Mouse (Mus musculus) cerebellum, adult 8-10 months (tissue): Measurements from ENCODE around the gene Gstcd.

Source experiments
- DNase-seq: peaks from one replicate; pipeline ENCODE4 v3.0.0; 2022

The Gstcd gene

GRCm38 (mm10) chr3:133091664-133092273, at the start of gene Gstcd, which contains the start of gene Ints12:
TSS of gene Gstcd (minus strand) at chr3:133092033.
TSS of gene Ints12 (plus strand) at chr3:133091840.
- peak; percentile 93 for DNase-seq

- DNase-seq: no peak
Observed at GRCm38 (mm10) chr3:133132611-133133010, 40.8 kb upstream of the Gstcd start.

GRCm38 (mm10) chr3:133131372-133131771, 39.5 kb upstream of the Gstcd start:
- DNase-seq: no peak

- DNase-seq: no peak
Observed at GRCm38 (mm10) chr3:133113281-133113680, 21.4 kb upstream of the Gstcd start.

GRCm38 (mm10) chr3:133111741-133112140, 19.9 kb upstream of the Gstcd start:
- peak; percentile 17 for DNase-seq

GRCm38 (mm10) chr3:133109844-133110243, 18.0 kb upstream of the Gstcd start:
- no peak for DNase-seq

GRCm38 (mm10) chr3:133108731-133109130, 16.9 kb upstream of the Gstcd start:
- no peak for DNase-seq

GRCm38 (mm10) chr3:133104436-133104835, 12.6 kb upstream of the Gstcd start:
- no peak for DNase-seq

- DNase-seq: no peak
Observed at GRCm38 (mm10) chr3:133103768-133104167, 11.9 kb upstream of the Gstcd start.

GRCm38 (mm10) chr3:133098909-133099308, 7.1 kb upstream of the Gstcd start:
- DNase-seq: no peak

- no peak for DNase-seq
Observed at GRCm38 (mm10) chr3:133098336-133098735, 6.5 kb upstream of the Gstcd start.

GRCm38 (mm10) chr3:133097936-133098335, 6.1 kb upstream of the Gstcd start:
- no peak for DNase-seq

- DNase-seq: no peak
Observed at GRCm38 (mm10) chr3:133094305-133094704, 2.5 kb upstream of the Gstcd start.

- DNase-seq: no peak
Observed at GRCm38 (mm10) chr3:133092936-133093335, 1.1 kb upstream of the Gstcd start.

- DNase-seq: no peak
Observed at GRCm38 (mm10) chr3:133092274-133092853, 531 bp upstream of the Gstcd start.

GRCm38 (mm10) chr3:133091121-133091663, 641 bp downstream of the Gstcd start:
- no peak for DNase-seq

GRCm38 (mm10) chr3:133090247-133091120, 1.3 kb downstream of the Gstcd start:
- DNase-seq: no peak

- no peak for DNase-seq
Observed at GRCm38 (mm10) chr3:133085858-133086257, 6.0 kb downstream of the Gstcd start.

GRCm38 (mm10) chr3:133082736-133083135, 9.1 kb downstream of the Gstcd start:
- no peak for DNase-seq

- DNase-seq: no peak
Observed at GRCm38 (mm10) chr3:133075560-133075959, 16.3 kb downstream of the Gstcd start.

- DNase-seq: no peak
Observed at GRCm38 (mm10) chr3:133052068-133052467, 39.8 kb downstream of the Gstcd start.

GRCm38 (mm10) chr3:133033145-133033755, 58.6 kb downstream of the Gstcd start:
- no peak for DNase-seq

- no peak for DNase-seq
Observed at GRCm38 (mm10) chr3:133026977-133027376, 64.9 kb downstream of the Gstcd start.
